Mouse (Mus musculus) lung, embryonic 15.5 days (tissue): ENCODE measurements around the gene Ptges2. TPM values are rescaled to one million over a fixed set of nuclear protein-coding genes. Genes with fewer than 3 reads are reported as not detected.

Source experiments
- ATAC-seq: fragments of 200-750 bp; cut with Nextera tagmentation; 2 replicates; pipeline ENCODE4 v1.8.0; 2017; ENCODE audit warnings: moderate number of reproducible peaks, borderline replicate concordance; ENCODE audit not compliant: low FRiP score, low TSS enrichment; ENCODE audit errors: extremely low read depth
- H3K27ac ChIP-seq: fragments of 300-500 bp; sonication (generic); 2 replicates; pipeline ENCODE4 v1.5.1; 2015; ENCODE audit warnings: moderate library complexity, mild to moderate bottlenecking, inconsistent platforms
- H3K27me3 ChIP-seq: fragments of 300-500 bp; sonication (generic); 2 replicates; pipeline ENCODE4 v1.6.1; 2015; ENCODE audit warnings: inconsistent platforms
- H3K36me3 ChIP-seq: fragments of 300-500 bp; sonication (generic); 2 replicates; pipeline ENCODE4 v1.6.1; 2015; ENCODE audit warnings: inconsistent platforms
- H3K4me1 ChIP-seq: fragments of 300-500 bp; sonication (generic); 2 replicates; pipeline ENCODE4 v1.6.1; 2015; ENCODE audit warnings: inconsistent platforms
- H3K4me2 ChIP-seq: fragments of 300-500 bp; sonication (generic); 2 replicates; pipeline ENCODE4 v1.6.1; 2015; ENCODE audit warnings: inconsistent platforms, mild to moderate bottlenecking, moderate library complexity
- H3K4me3 ChIP-seq: fragments of 300-500 bp; sonication (generic); 2 replicates; pipeline ENCODE4 v1.5.1; 2015; ENCODE audit warnings: mild to moderate bottlenecking, inconsistent platforms
- H3K9ac ChIP-seq: fragments of 300-500 bp; sonication (generic); 2 replicates; pipeline ENCODE4 v1.6.1; 2015; ENCODE audit warnings: inconsistent platforms
- H3K9me3 ChIP-seq: fragments of 300-500 bp; sonication (generic); 2 replicates; pipeline ENCODE4 v1.6.1; 2016; ENCODE audit warnings: inconsistent platforms
- WGBS: fragments of 180-500 bp; shearing (Covaris S2); methylation state at CpG from one replicate; pipeline ENCODE4 v1.1.7; 2015; 5-methylcytosine and 5-hydroxymethylcytosine counted together
- polyA plus RNA-seq: library from polyadenylated mRNA; unstranded; fragments of >200 nt; fragmentation: Nextera tagmentation; extraction: Ambion mirVana; gene quantifications from 2 replicates; pipeline ENCODE4 v1.2.1, GENCODE M21; 2015

Gene Ptges2
- polyA plus RNA-seq, 1 experiment from 2014 or later = 25.4 TPM

- peaks cover 10% of the 10 kb centered on the region for H3K4me1 ChIP-seq
- no peak overlapping the region for H3K4me2 ChIP-seq
- 83% methylated on average over 7 of the region's 7 CpGs for WGBS
- no peak for ATAC-seq
- no peak overlapping the region for H3K4me3 ChIP-seq
- peaks cover 16% of the 10 kb centered on the region; the same call in 1 of the 2 replicates for H3K27me3 ChIP-seq
- no peak overlapping the region for H3K27ac ChIP-seq
- no peaks in the 10 kb centered on the region for H3K9me3 ChIP-seq
- peaks cover 40% of the 10 kb centered on the region for H3K36me3 ChIP-seq
- H3K9ac ChIP-seq = no peak overlapping the region
Observed at GRCm38 (mm10) chr2:32380001-32380500, 15.6 kb upstream of the Ptges2 start.

GRCm38 (mm10) chr2:32381141-32381774 lies 14.4 kb upstream of the Ptges2 start:
- ATAC-seq = peak; percentile 63
- H3K27me3 ChIP-seq = peaks cover 16% of the 10 kb centered on the region; the same call in 1 of the 2 replicates
- no peak overlapping the region for H3K27ac ChIP-seq
- peaks cover 31% of the 10 kb centered on the region for H3K36me3 ChIP-seq
- peak overlapping the region; percentile 68 for H3K4me3 ChIP-seq
- H3K4me2 ChIP-seq = peak overlapping the region; percentile 96
- no peaks in the 10 kb centered on the region for H3K9me3 ChIP-seq
- H3K4me1 ChIP-seq = peaks cover 10% of the 10 kb centered on the region
- 1% methylated on average over 27 of the region's 27 CpGs for WGBS
- peak overlapping the region; percentile 53 for H3K9ac ChIP-seq

GRCm38 (mm10) chr2:32381775-32382223 lies 13.9 kb upstream of the Ptges2 start, which contains the start of gene 1110008P14Rik:
1110008P14Rik (minus strand) TSS chr2:32381938.
- Histone ChIP-seq H3K9ac (peak within 1 kb of the TSS; percentile 53), H3K27ac (no peak within 1 kb of the TSS), H3K27me3 (peaks cover 16% of the 10 kb centered on the region; the same call in 1 of the 2 replicates), H3K36me3 (peaks cover 26% of the 10 kb centered on the region), H3K4me3 (peak within 1 kb of the TSS; percentile 68), H3K4me1 (peaks cover 10% of the 10 kb centered on the region), H3K9me3 (no peaks in the 10 kb centered on the region), H3K4me2 (peak within 1 kb of the TSS; percentile 96)
- 0% methylated on average over 46 of the region's 47 CpGs for WGBS
- ATAC-seq = peak; percentile 93

GRCm38 (mm10) chr2:32382689-32383088 lies 13.0 kb upstream of the Ptges2 start:
- Histone ChIP-seq H3K4me1 (peaks cover 10% of the 10 kb centered on the region), H3K9ac (no peak overlapping the region), H3K36me3 (peaks cover 17% of the 10 kb centered on the region), H3K27me3 (peaks cover 16% of the 10 kb centered on the region; the same call in 1 of the 2 replicates), H3K27ac (no peak overlapping the region), H3K4me3 (no peak overlapping the region), H3K9me3 (no peaks in the 10 kb centered on the region), H3K4me2 (peak overlapping the region; percentile 96; the same call in 1 of the 2 replicates)
- no peak for ATAC-seq
- 89% methylated on average over 2 of the region's 2 CpGs for WGBS

- Histone ChIP-seq H3K27ac (no peak within 1 kb of the TSS), H3K9ac (no peak within 1 kb of the TSS), H3K4me2 (no peak within 1 kb of the TSS), H3K4me1 (no peaks in the 10 kb centered on the region), H3K9me3 (no peaks in the 10 kb centered on the region), H3K27me3 (peaks cover 4% of the 10 kb centered on the region; the same call in 1 of the 2 replicates), H3K36me3 (no peaks in the 10 kb centered on the region), H3K4me3 (no peak within 1 kb of the TSS)
- 0 out of 2 replicates have a peak, but pooled peaks have one; percentile 6 for ATAC-seq
- WGBS = 46% methylated on average over 5 of the region's 5 CpGs
Observed at GRCm38 (mm10) chr2:32387706-32388490, 7.8 kb upstream of the Ptges2 start, which contains the start of gene Lcn2. Lcn2 (minus strand) TSS chr2:32388252.

GRCm38 (mm10) chr2:32389157-32389556 lies 6.5 kb upstream of the Ptges2 start:
- no peak overlapping the region for H3K9ac ChIP-seq
- H3K27me3 ChIP-seq = no peaks in the 10 kb centered on the region
- H3K4me3 ChIP-seq = no peak overlapping the region
- no peak for ATAC-seq
- H3K27ac ChIP-seq = no peak overlapping the region
- WGBS = 63% methylated on average over 2 of the region's 2 CpGs
- H3K4me1 ChIP-seq = no peaks in the 10 kb centered on the region
- no peaks in the 10 kb centered on the region for H3K36me3 ChIP-seq
- no peak overlapping the region for H3K4me2 ChIP-seq
- no peaks in the 10 kb centered on the region for H3K9me3 ChIP-seq

- Histone ChIP-seq H3K9ac (no peak overlapping the region), H3K9me3 (no peaks in the 10 kb centered on the region), H3K4me3 (no peak overlapping the region), H3K4me2 (no peak overlapping the region), H3K4me1 (peaks cover 4% of the 10 kb centered on the region; the same call in 1 of the 2 replicates), H3K27me3 (no peaks in the 10 kb centered on the region), H3K27ac (no peak overlapping the region), H3K36me3 (no peaks in the 10 kb centered on the region)
- 53% methylated on average over 8 of the region's 8 CpGs for WGBS
- ATAC-seq = no peak
Observed at GRCm38 (mm10) chr2:32390871-32391270, 4.8 kb upstream of the Ptges2 start.

- Histone ChIP-seq H3K4me3 (no peak overlapping the region), H3K27ac (no peak overlapping the region), H3K9ac (no peak overlapping the region), H3K36me3 (no peaks in the 10 kb centered on the region), H3K4me2 (no peak overlapping the region), H3K27me3 (no peaks in the 10 kb centered on the region), H3K9me3 (no peaks in the 10 kb centered on the region), H3K4me1 (peaks cover 7% of the 10 kb centered on the region)
- WGBS = 75% methylated on average over 5 of the region's 5 CpGs
- no peak for ATAC-seq
Observed at GRCm38 (mm10) chr2:32392063-32392462, 3.6 kb upstream of the Ptges2 start.

- H3K4me2 ChIP-seq = peak overlapping the region; percentile 88
- H3K36me3 ChIP-seq = no peaks in the 10 kb centered on the region
- 2% methylated on average over 8 of the region's 8 CpGs for WGBS
- peaks cover 15% of the 10 kb centered on the region for H3K4me1 ChIP-seq
- peak overlapping the region; percentile 72 for H3K9ac ChIP-seq
- H3K4me3 ChIP-seq = peak overlapping the region; percentile 78
- H3K27ac ChIP-seq = peak overlapping the region; percentile 96
- ATAC-seq = no peak
- H3K9me3 ChIP-seq = no peaks in the 10 kb centered on the region
- no peaks in the 10 kb centered on the region for H3K27me3 ChIP-seq
Observed at GRCm38 (mm10) chr2:32394973-32395372, 723 bp upstream of the Ptges2 start.

GRCm38 (mm10) chr2:32395946-32396621 lies 388 bp downstream of the Ptges2 start:
- H3K27ac ChIP-seq = peak overlapping the region; percentile 96
- WGBS = under 1% methylated on average over 59 of the region's 59 CpGs
- peak; percentile 95 for ATAC-seq
- peak overlapping the region; percentile 72 for H3K9ac ChIP-seq
- no peaks in the 10 kb centered on the region for H3K27me3 ChIP-seq
- H3K4me2 ChIP-seq = peak overlapping the region; percentile 88
- H3K36me3 ChIP-seq = 0 out of 2 replicates have a peak, but pooled peaks cover 3% of the 10 kb centered on the region
- peaks cover 15% of the 10 kb centered on the region for H3K4me1 ChIP-seq
- no peaks in the 10 kb centered on the region for H3K9me3 ChIP-seq
- peak overlapping the region; percentile 78 for H3K4me3 ChIP-seq

- no peak overlapping the region for H3K27ac ChIP-seq
Observed at GRCm38 (mm10) chr2:32396695-32397094, 999 bp downstream of the Ptges2 start.

More at GRCm38 (mm10) chr2:32396695-32397094, 999 bp downstream of the Ptges2 start:
- H3K27me3 ChIP-seq = no peaks in the 10 kb centered on the region
- H3K4me1 ChIP-seq = peaks cover 15% of the 10 kb centered on the region
- WGBS = under 1% methylated on average over 15 of the region's 15 CpGs
- no peak for ATAC-seq
- H3K9ac ChIP-seq = peak overlapping the region; percentile 72
- no peaks in the 10 kb centered on the region for H3K9me3 ChIP-seq
- 0 out of 2 replicates have a peak, but pooled peaks cover 5% of the 10 kb centered on the region for H3K36me3 ChIP-seq
- H3K4me3 ChIP-seq = peak overlapping the region; percentile 78
- peak overlapping the region; percentile 88 for H3K4me2 ChIP-seq
